Mouse (Mus musculus) kidney, adult 11 months (tissue): ENCODE measurements around the gene Fut7.

Experiments used
- DNase-seq: peaks from one replicate; pipeline ENCODE4 v3.0.0; 2022

Gene Fut7

GRCm38 (mm10) chr2:25426721-25427191 lies 3.7 kb downstream of the Fut7 start:
- DNase-seq = peak; percentile 31

- no peak for DNase-seq
Observed at GRCm38 (mm10) chr2:25427256-25427655, 4.2 kb downstream of the Fut7 start.

- peak; percentile 95 for DNase-seq
Observed at GRCm38 (mm10) chr2:25428442-25429236, 5.6 kb downstream of the Fut7 start, which contains the start of gene Abca2. Abca2 (plus strand) TSS chr2:25428703.

GRCm38 (mm10) chr2:25429435-25430180 lies 6.5 kb downstream of the Fut7 start:
- DNase-seq = peak; percentile 34

- peak; percentile 60 for DNase-seq
Observed at GRCm38 (mm10) chr2:25430395-25431233, 7.5 kb downstream of the Fut7 start.

- DNase-seq = no peak
Observed at GRCm38 (mm10) chr2:25431308-25431855, 8.3 kb downstream of the Fut7 start.

GRCm38 (mm10) chr2:25432326-25433098 lies 9.4 kb downstream of the Fut7 start:
- no peak for DNase-seq

- DNase-seq = no peak
Observed at GRCm38 (mm10) chr2:25433101-25433500, 10.0 kb downstream of the Fut7 start.

GRCm38 (mm10) chr2:25434292-25434691 lies 11.2 kb downstream of the Fut7 start:
- no peak for DNase-seq

GRCm38 (mm10) chr2:25436286-25436820 lies 13.3 kb downstream of the Fut7 start:
- no peak for DNase-seq

GRCm38 (mm10) chr2:25441067-25441466 lies 18.0 kb downstream of the Fut7 start:
- no peak for DNase-seq

- DNase-seq = no peak
Observed at GRCm38 (mm10) chr2:25442682-25443081, 19.6 kb downstream of the Fut7 start.

- no peak for DNase-seq
Observed at GRCm38 (mm10) chr2:25450853-25451647, 28.0 kb downstream of the Fut7 start.

GRCm38 (mm10) chr2:25452951-25453350 lies 29.9 kb downstream of the Fut7 start:
- DNase-seq = no peak

- no peak for DNase-seq
Observed at GRCm38 (mm10) chr2:25456205-25456953, 33.3 kb downstream of the Fut7 start, which contains the start of gene Clic3. Clic3 (plus strand) TSS chr2:25456838.

GRCm38 (mm10) chr2:25457022-25457896 lies 34.2 kb downstream of the Fut7 start:
- no peak for DNase-seq

- no peak for DNase-seq
Observed at GRCm38 (mm10) chr2:25458911-25459310, 35.8 kb downstream of the Fut7 start.

- peak; percentile 41 for DNase-seq
Observed at GRCm38 (mm10) chr2:25460135-25460534, 37.1 kb downstream of the Fut7 start.
